Mouse (Mus musculus) lung, postnatal 36 days (tissue): ENCODE measurements around the gene Stk24.

ENCODE experiments used
- DNase-seq: peaks from one replicate; pipeline ENCODE4 v3.0.0; 2022; ENCODE audit warnings: mixed read lengths

The Stk24 gene

GRCm38 (mm10) chr14:121255469-121255868, 124.3 kb downstream of the Stk24 start:
- no peak for DNase-seq

- no peak for DNase-seq
These were observed 124.9 kb downstream of the Stk24 start for GRCm38 (mm10) chr14:121254869-121255268.

- no peak for DNase-seq
These were observed 127.3 kb downstream of the Stk24 start for GRCm38 (mm10) chr14:121252542-121252941.

GRCm38 (mm10) chr14:121251708-121252107, 128.1 kb downstream of the Stk24 start:
- peak; percentile 29 for DNase-seq

- no peak for DNase-seq
These were observed 128.7 kb downstream of the Stk24 start for GRCm38 (mm10) chr14:121251099-121251498.

- DNase-seq, result peak; percentile 21
These were observed 131.5 kb downstream of the Stk24 start for GRCm38 (mm10) chr14:121248346-121248745.

- DNase-seq, result no peak
These were observed 132.5 kb downstream of the Stk24 start for GRCm38 (mm10) chr14:121247287-121247686.

GRCm38 (mm10) chr14:121246048-121246731, 133.6 kb downstream of the Stk24 start:
- peak; percentile 50 for DNase-seq

GRCm38 (mm10) chr14:121244104-121244503, 135.7 kb downstream of the Stk24 start:
- DNase-seq, result no peak

- peak; percentile 51 for DNase-seq
These were observed 140.4 kb downstream of the Stk24 start for GRCm38 (mm10) chr14:121239386-121239785.

GRCm38 (mm10) chr14:121238727-121239126, 141.1 kb downstream of the Stk24 start:
- DNase-seq, result no peak

- DNase-seq, result no peak
These were observed 143.1 kb downstream of the Stk24 start for GRCm38 (mm10) chr14:121236736-121237135.
